Mouse (Mus musculus): ENCODE data around the gene Egln1. TPM values are rescaled to one million over a fixed set of nuclear protein-coding genes. Genes with fewer than 3 reads are reported as not detected.

Egln1 gene
- polyA plus RNA-seq, 1 experiment from 2014 or later, result 10.9 TPM

GRCm38 (mm10) chr8:124917741-124918484 is 31.2 kb downstream of the Egln1 start:
- H3K27me3 ChIP-seq (replicated peaks; ENCODE audit: low read depth, poor library complexity, severe bottlenecking), result no peaks in the 10 kb centered on the region
- no peak overlapping the region for H3K4me3 ChIP-seq
- no peak for DNase-seq (ENCODE audit: low spot score)
- WGBS, result 81% methylated on average over 18 of the region's 18 CpGs
- no peak overlapping the region for H3K27ac ChIP-seq (replicated peaks)
- H3K9me3 ChIP-seq, result 0 out of 2 replicates have a peak, but pooled peaks cover 5% of the 10 kb centered on the region
- H3K36me3 ChIP-seq (replicated peaks), result peaks cover 34% of the 10 kb centered on the region
- peaks cover 15% of the 10 kb centered on the region for H3K4me1 ChIP-seq

GRCm38 (mm10) chr8:124914061-124914460 is 35.1 kb downstream of the Egln1 start:
- 98% methylated on average over 5 of the region's 5 CpGs for WGBS
- Histone ChIP-seq H3K36me3 (replicated peaks) (peaks cover 73% of the 10 kb centered on the region), H3K27me3 (replicated peaks; ENCODE audit: low read depth, poor library complexity, severe bottlenecking) (no peaks in the 10 kb centered on the region)

GRCm38 (mm10) chr8:124911938-124912872 is 36.9 kb downstream of the Egln1 start:
- Histone ChIP-seq H3K4me3 (no peak overlapping the region), H3K27ac (replicated peaks) (no peak overlapping the region), H3K4me1 (peaks cover 4% of the 10 kb centered on the region; the same call in 1 of the 2 replicates), H3K36me3 (replicated peaks) (peaks cover 91% of the 10 kb centered on the region), H3K9me3 (0 out of 2 replicates have a peak, but pooled peaks cover 5% of the 10 kb centered on the region), H3K27me3 (replicated peaks; ENCODE audit: low read depth, poor library complexity, severe bottlenecking) (no peaks in the 10 kb centered on the region)
- no peak for DNase-seq (ENCODE audit: low spot score)
- 67% methylated on average over 17 of the region's 17 CpGs for WGBS

More at GRCm38 (mm10) chr8:124914061-124914460, 35.1 kb downstream of the Egln1 start:
- H3K9me3 ChIP-seq, result 0 out of 2 replicates have a peak, but pooled peaks cover 5% of the 10 kb centered on the region
- DNase-seq (ENCODE audit: low spot score), result no peak
- H3K27ac ChIP-seq (replicated peaks), result no peak overlapping the region
- H3K4me3 ChIP-seq, result no peak overlapping the region
- H3K4me1 ChIP-seq, result peaks cover 14% of the 10 kb centered on the region

- H3K9me3 ChIP-seq, result 0 out of 2 replicates have a peak, but pooled peaks cover 5% of the 10 kb centered on the region
- no peaks in the 10 kb centered on the region for H3K27me3 ChIP-seq (replicated peaks; ENCODE audit: low read depth, poor library complexity, severe bottlenecking)
- no peak overlapping the region for H3K4me3 ChIP-seq
- DNase-seq (ENCODE audit: low spot score), result no peak
- peaks cover 4% of the 10 kb centered on the region; the same call in 1 of the 2 replicates for H3K4me1 ChIP-seq
- 86% methylated on average over 10 of the region's 10 CpGs for WGBS
- H3K36me3 ChIP-seq (replicated peaks), result peaks cover 100% of the 10 kb centered on the region
- no peak overlapping the region for H3K27ac ChIP-seq (replicated peaks)
These were observed 38.8 kb downstream of the Egln1 start for GRCm38 (mm10) chr8:124910349-124910748.

GRCm38 (mm10) chr8:124909936-124910335 is 39.2 kb downstream of the Egln1 start:
- Histone ChIP-seq H3K27ac (replicated peaks) (no peak overlapping the region), H3K27me3 (replicated peaks; ENCODE audit: low read depth, poor library complexity, severe bottlenecking) (no peaks in the 10 kb centered on the region), H3K36me3 (replicated peaks) (peaks cover 100% of the 10 kb centered on the region), H3K4me1 (peaks cover 4% of the 10 kb centered on the region; the same call in 1 of the 2 replicates), H3K4me3 (no peak overlapping the region), H3K9me3 (0 out of 2 replicates have a peak, but pooled peaks cover 5% of the 10 kb centered on the region)
- no peak for DNase-seq (ENCODE audit: low spot score)
- WGBS, result 94% methylated on average over 16 of the region's 16 CpGs

- DNase-seq (ENCODE audit: low spot score), result no peak
- 89% methylated on average over 2 of the region's 2 CpGs for WGBS
- Histone ChIP-seq H3K27me3 (replicated peaks; ENCODE audit: low read depth, poor library complexity, severe bottlenecking) (no peaks in the 10 kb centered on the region), H3K27ac (replicated peaks) (no peak overlapping the region), H3K36me3 (replicated peaks) (peaks cover 96% of the 10 kb centered on the region), H3K4me3 (no peak overlapping the region), H3K4me1 (0 out of 2 replicates have a peak, but pooled peaks cover 2% of the 10 kb centered on the region), H3K9me3 (no peaks in the 10 kb centered on the region)
These were observed 43.6 kb downstream of the Egln1 start for GRCm38 (mm10) chr8:124905482-124905881.

- H3K36me3 ChIP-seq (replicated peaks), result peaks cover 86% of the 10 kb centered on the region
These were observed 45.9 kb downstream of the Egln1 start for GRCm38 (mm10) chr8:124903198-124903597.

GRCm38 (mm10) chr8:124898251-124898905 is 50.7 kb downstream of the Egln1 start:
- DNase-seq (ENCODE audit: low spot score), result no peak
- 7% methylated on average over 31 of the region's 31 CpGs for WGBS
- peaks cover 34% of the 10 kb centered on the region for H3K4me1 ChIP-seq
- H3K9me3 ChIP-seq, result no peaks in the 10 kb centered on the region
- H3K27ac ChIP-seq (replicated peaks), result peak overlapping the region; percentile 86
- peak overlapping the region; percentile 98 for H3K4me3 ChIP-seq
- H3K27me3 ChIP-seq (replicated peaks; ENCODE audit: low read depth, poor library complexity, severe bottlenecking), result no peaks in the 10 kb centered on the region
- peaks cover 64% of the 10 kb centered on the region for H3K36me3 ChIP-seq (replicated peaks)

More at GRCm38 (mm10) chr8:124903198-124903597, 45.9 kb downstream of the Egln1 start:
- no peak for DNase-seq (ENCODE audit: low spot score)
- Histone ChIP-seq H3K27me3 (replicated peaks; ENCODE audit: low read depth, poor library complexity, severe bottlenecking) (no peaks in the 10 kb centered on the region), H3K27ac (replicated peaks) (no peak overlapping the region), H3K4me3 (no peak overlapping the region), H3K9me3 (no peaks in the 10 kb centered on the region), H3K4me1 (peaks cover 10% of the 10 kb centered on the region)
- 95% methylated on average over 15 of the region's 15 CpGs for WGBS

GRCm38 (mm10) chr8:124897386-124898250 is 51.5 kb downstream of the Egln1 start, which contains the start of the genes Exoc8 and Sprtn:
Gene Exoc8 (minus strand): TSS chr8:124897705.
Gene Sprtn (plus strand): TSS chr8:124897886.
- no peaks in the 10 kb centered on the region for H3K9me3 ChIP-seq
- WGBS, result under 1% methylated on average over 114 of the region's 114 CpGs
- peak within 1 kb of the TSS; percentile 98 for H3K4me3 ChIP-seq
- H3K4me1 ChIP-seq, result peaks cover 39% of the 10 kb centered on the region
- peak within 1 kb of the TSS; percentile 86 for H3K27ac ChIP-seq (replicated peaks)
- H3K27me3 ChIP-seq (replicated peaks; ENCODE audit: low read depth, poor library complexity, severe bottlenecking), result no peaks in the 10 kb centered on the region
- peak; percentile 98 for DNase-seq (ENCODE audit: low spot score)
- peaks cover 57% of the 10 kb centered on the region for H3K36me3 ChIP-seq (replicated peaks)

GRCm38 (mm10) chr8:124896632-124897385 is 52.3 kb downstream of the Egln1 start:
- peak overlapping the region; percentile 98 for H3K4me3 ChIP-seq
- H3K4me1 ChIP-seq, result peaks cover 42% of the 10 kb centered on the region
- H3K36me3 ChIP-seq (replicated peaks), result peaks cover 53% of the 10 kb centered on the region
- H3K9me3 ChIP-seq, result no peaks in the 10 kb centered on the region
- 2% methylated on average over 60 of the region's 60 CpGs for WGBS
- peak; percentile 81 for DNase-seq (ENCODE audit: low spot score)
- peak overlapping the region; percentile 86 for H3K27ac ChIP-seq (replicated peaks)
- no peaks in the 10 kb centered on the region for H3K27me3 ChIP-seq (replicated peaks; ENCODE audit: low read depth, poor library complexity, severe bottlenecking)

All from embryonic facial prominence, embryonic 10.5 days (tissue).